Mouse (Mus musculus) olfactory bulb, adult 2 months (tissue): ENCODE measurements around the gene Mif.

ENCODE experiments used
- CTCF ChIP-seq: fragments of 200-500 bp; IDR thresholded peaks from 2 replicates; pipeline ENCODE4 v1.5.1; 2012; ENCODE audit warnings: low read depth, mild to moderate bottlenecking, low read length, moderate library complexity; ENCODE audit not compliant: insufficient read depth
- POLR2A ChIP-seq: fragments of 200-500 bp; IDR thresholded peaks from 2 replicates; pipeline ENCODE4 v1.6.1; 2012; ENCODE audit warnings: mild to moderate bottlenecking, low read depth, low read length, moderate library complexity; ENCODE audit not compliant: insufficient read depth

DNA sequence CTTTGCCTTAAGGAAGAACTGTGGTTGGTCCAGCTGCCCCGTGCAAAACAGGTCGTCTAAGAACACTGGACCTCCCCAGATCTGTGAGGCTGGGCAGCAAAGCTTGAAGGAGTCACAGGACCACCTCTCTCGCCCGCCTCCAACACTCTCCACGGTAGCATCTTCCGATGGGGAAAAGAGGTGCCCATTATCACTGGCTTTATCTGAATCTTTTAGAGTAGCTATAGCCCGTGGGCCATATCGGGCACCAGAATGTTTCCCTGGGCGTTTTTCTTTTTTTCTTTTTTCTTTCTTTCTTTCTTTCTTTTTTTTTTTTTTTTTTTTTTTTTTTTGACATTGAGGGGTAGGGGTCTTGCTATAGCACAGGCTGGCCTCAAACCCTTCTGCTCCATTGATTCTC is 25.3 kb downstream of the Mif start:
- TF ChIP-seq CTCF (no peak), POLR2A (no peak)
